Comparison of ENCODE assay signal across 31 mouse cellular contexts in the genomic region with DNA sequence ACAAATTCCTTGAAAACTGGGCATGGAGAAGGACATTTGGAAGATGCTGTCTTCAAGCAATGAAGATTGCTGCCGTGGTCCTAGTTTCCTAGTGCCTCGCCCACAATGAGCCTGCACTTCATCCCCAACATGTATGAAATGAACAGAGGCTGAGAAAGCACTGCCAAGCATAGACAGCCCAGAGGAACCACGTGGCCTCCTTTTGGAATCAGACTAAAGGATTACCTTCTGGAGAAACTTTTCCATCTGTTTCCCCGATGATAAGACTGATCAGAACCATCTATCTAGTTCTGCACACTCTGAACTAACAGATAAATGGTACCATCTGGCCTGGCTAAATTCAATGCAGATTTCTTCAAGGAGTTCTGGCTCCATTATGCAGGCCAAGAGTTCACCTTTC. TPM values are rescaled to one million over a fixed set of nuclear protein-coding genes. Genes with fewer than 3 reads are reported as not detected.
DNase-seq lines count a peak whose midpoint lies in the region; ATAC-seq and TF ChIP-seq lines count a peak whose summit lies in the region.
"Had no signal": no experiment of that assay in that cellular context is flagged by ENCODE, and none has a peak within 500 bp of the region (broad histone marks: within the 10 kb centered on the region; RNA-seq: fewer than 3 reads in every experiment).

No protein-coding gene starts in this region.

- TF ChIP-seq CTCF in bone marrow macrophage, adult 2 months (IDR thresholded peaks at IDR 0.05; ENCODE audit: low read depth, low read length): no peak

- H3K4me3 ChIP-seq in bone marrow macrophage, adult 2 months (ENCODE audit: insufficient read depth, low read length): no peak overlapping the region
- H3K4me3 ChIP-seq: embryonic facial prominence, embryonic 13.5 days; forebrain, embryonic 10.5 days; heart, adult 2 months; heart, embryonic 10.5 days; heart, embryonic 13.5 days had no signal

- H3K4me1 ChIP-seq in bone marrow macrophage, adult 2 months (ENCODE audit: control insufficient read depth, insufficient read depth, low read length): peaks cover 33% of the 10 kb centered on the region
- H3K4me1 ChIP-seq: embryonic facial prominence, embryonic 13.5 days; forebrain, embryonic 10.5 days; heart, embryonic 10.5 days had no signal

- TF ChIP-seq POLR2A in bone marrow macrophage, adult 2 months (IDR thresholded peaks at IDR 0.05; ENCODE audit: borderline replicate concordance, low read depth, low read length): no peak

- H3K27ac ChIP-seq in bone marrow macrophage, adult 2 months (ENCODE audit: insufficient read depth, low read depth, low read length): 0 out of 2 replicates have a peak overlapping the region, but pooled peaks have one; percentile 13
- H3K27ac ChIP-seq: embryonic facial prominence, embryonic 13.5 days; forebrain, embryonic 10.5 days; heart, adult 2 months; heart, embryonic 10.5 days; heart, embryonic 13.5 days; hindbrain, embryonic 14.5 days; hindbrain, postnatal 0 days had no signal

- DNase-seq in frontal cortex, adult 2 months (ENCODE audit: extremely low spot score in 1 of 2, low spot score in 1 of 2): no peak
- DNase-seq in layer of hippocampus, adult 9-11 months: peak; percentile 54
- no peak for DNase-seq in layer of hippocampus, postnatal 36 days
- DNase-seq in NIH3T3 (ENCODE audit: low read depth): peak; percentile 11
- no peak for DNase-seq in embryo, embryonic 10.5 days (ENCODE audit: low spot score)
- DNase-seq in urinary bladder, postnatal 14 days (ENCODE audit: low spot score): no peak
- DNase-seq: adrenal gland, adult 8-10 months; adrenal gland, postnatal 25 days; cerebellum, adult 11 months; cerebellum, adult 2 months; cerebellum, adult 9-11 months; cerebellum, postnatal 25 days; gastrocnemius, postnatal 36 days; heart, adult 2 months; heart, postnatal 14 days; heart, postnatal 4 days had no signal

- ATAC-seq in frontal cortex, adult (ENCODE audit: low TSS enrichment): peak; percentile 60
- ATAC-seq: activated CD4-positive, CD25-positive, alpha-beta regulatory T cell, adult 4 months; CD4-positive, CD25-positive, alpha-beta regulatory T cell, adult 4 months; forebrain, embryonic 14.5 days; hindbrain, postnatal 0 days; inflammation-experienced regulatory T-cells, adult 6 months; intestine, embryonic 16.5 days had no signal

RNA-seq across cellular contexts. Expression of a gene that starts 16.6 kb away (rescaled TPM):
- 9.3 and 10.2 TPM in 2 replicates for polyA plus RNA-seq in frontal cortex, adult 2 months (2012; rRNA removed)
- 10 to 100 TPM; 11.9 to 12.2 TPM for total RNA-seq in layer of hippocampus, postnatal 36 days (2021)
- polyA plus RNA-seq in bone marrow macrophage, adult 2 months (2012; ENCODE audit: insufficient read depth, insufficient read length, missing spikeins): 17.7 and 19.4 TPM in 2 replicates
- total RNA-seq: granulocyte monocyte progenitor cell, adult 5-6 weeks; MEL had no signal

Comparison
In these comparisons a context has a peak if more than half of its experiments do, and no peak if none do; other contexts are left out.
1. DNase-seq: peak in layer of hippocampus, adult 9-11 months (single experiment) and NIH3T3 (single experiment); none in frontal cortex, adult 2 months (0 of 2), layer of hippocampus, postnatal 36 days (0 of 2), embryo, embryonic 10.5 days (single experiment) and urinary bladder, postnatal 14 days (single experiment).